In the genomic region with DNA sequence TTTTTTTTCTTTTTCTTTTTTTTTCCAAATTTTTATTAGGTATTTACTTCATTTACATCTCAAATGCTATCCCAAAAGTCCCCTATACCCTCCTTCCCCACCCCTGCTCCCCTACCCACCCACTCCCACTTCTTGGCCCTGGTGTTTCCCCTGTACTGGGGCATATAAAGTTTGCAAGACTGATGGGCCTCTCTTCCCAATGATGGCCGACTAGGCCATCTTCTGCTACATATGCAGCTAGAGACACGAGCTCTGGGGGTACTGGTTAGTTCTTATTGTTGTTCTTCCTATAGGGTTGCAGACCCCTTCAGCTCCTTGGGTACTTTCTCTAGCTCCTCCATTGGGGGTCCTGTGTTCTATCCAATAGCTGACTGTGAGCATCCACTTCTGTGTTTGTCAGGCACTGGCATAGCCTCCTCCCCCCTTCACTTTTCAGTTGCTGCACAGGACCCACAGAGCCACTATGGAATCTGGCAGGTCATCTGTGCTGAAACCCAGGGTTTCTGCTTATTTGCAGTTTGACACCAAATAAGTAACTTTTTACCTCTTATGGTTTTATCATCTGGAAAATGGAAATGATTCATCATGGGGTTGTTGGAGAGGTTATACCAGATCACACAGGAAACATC, we compare ENCODE assay signal across 7 mouse cellular contexts.
A peak's percentile ranks its signal among the peaks of the same experiment; 100 is the strongest.
DNase-seq lines count a peak whose midpoint lies in the region; ATAC-seq and TF ChIP-seq lines count a peak whose summit lies in the region.
"Not testable (repeated sequence)": the region's sequence is repeated elsewhere in the genome, so short reads cannot be mapped to it uniquely, and the experiment has no call there.

No protein-coding gene starts in this region.

- TF ChIP-seq CTCF in heart, adult 2 months (IDR thresholded peaks at IDR 0.05); left cerebral cortex, adult 2 months (IDR thresholded peaks at IDR 0.05): not testable (repeated sequence)

- H3K4me1 ChIP-seq in forebrain, embryonic 13.5 days, result 0 out of 2 replicates have a peak, but pooled peaks cover 15% of the 10 kb centered on the region
- H3K4me1 ChIP-seq in forebrain, embryonic 16.5 days (replicated peaks; ENCODE audit: control insufficient read depth, insufficient read depth, low read length), result peaks cover 11% of the 10 kb centered on the region
- peaks cover 11% of the 10 kb centered on the region for H3K4me1 ChIP-seq in heart, adult 2 months (ENCODE audit: control insufficient read depth, insufficient read depth, low read length)
- not testable (repeated sequence) for H3K4me1 ChIP-seq in lung, embryonic 16.5 days (replicated peaks; ENCODE audit: control insufficient read depth, insufficient read depth, low read length)
- H3K4me1 ChIP-seq in midbrain, embryonic 12.5 days, result peaks cover 14% of the 10 kb centered on the region; the same call in 1 of the 2 replicates

- H3K4me2 ChIP-seq in forebrain, embryonic 13.5 days; forebrain, embryonic 16.5 days (ENCODE audit: low read length); lung, embryonic 16.5 days (ENCODE audit: low read depth, low read length); midbrain, embryonic 12.5 days (replicated peaks): not testable (repeated sequence)

- H3K27me3 ChIP-seq in forebrain, embryonic 13.5 days; forebrain, embryonic 16.5 days (replicated peaks; ENCODE audit: control insufficient read depth, insufficient read depth, low read length); heart, adult 2 months (ENCODE audit: control insufficient read depth, insufficient read depth, low read length); lung, embryonic 16.5 days (ENCODE audit: control insufficient read depth, insufficient read depth, low read depth, low read length); midbrain, embryonic 12.5 days: not testable (repeated sequence)

- peak; percentile 34 for DNase-seq in NIH3T3 (ENCODE audit: low read depth)
- not testable (repeated sequence) for DNase-seq in heart, adult 2 months; left cerebral cortex, adult 2 months (ENCODE audit: extremely low spot score in 1 of 2, low spot score in 2 of 2)

- TF ChIP-seq POLR2A in heart, adult 2 months (IDR thresholded peaks at IDR 0.05; ENCODE audit: insufficient read depth, low read depth, low read length), result not testable (repeated sequence)

- peak; percentile 51; the same call in 1 of the 2 replicates for ATAC-seq in forebrain, embryonic 13.5 days
- peak; percentile 54; the same call in 1 of the 2 replicates for ATAC-seq in forebrain, embryonic 16.5 days
- 0 out of 2 replicates have a peak, but pooled peaks have one; percentile 7 for ATAC-seq in lung, embryonic 16.5 days (ENCODE audit: low read depth)
- peak; percentile 54 for ATAC-seq in midbrain, embryonic 12.5 days (ENCODE audit: low FRiP score, low read depth)

- not testable (repeated sequence) for H3K79me2 ChIP-seq in heart, adult 2 months (replicated peaks; ENCODE audit: control insufficient read depth, insufficient read depth, low read length)

- H3K4me3 ChIP-seq in forebrain, embryonic 13.5 days; forebrain, embryonic 16.5 days (replicated peaks; ENCODE audit: low read length); heart, adult 2 months; left cerebral cortex, adult 2 months; lung, embryonic 16.5 days (ENCODE audit: low read length); midbrain, embryonic 12.5 days: not testable (repeated sequence)

- H3K27ac ChIP-seq in forebrain, embryonic 13.5 days; forebrain, embryonic 16.5 days (ENCODE audit: low read length); lung, embryonic 16.5 days (ENCODE audit: low read length); midbrain, embryonic 12.5 days (replicated peaks): not testable (repeated sequence)
- peak overlapping the region; percentile 82 for H3K27ac ChIP-seq in heart, adult 2 months
- H3K27ac ChIP-seq in left cerebral cortex, adult 2 months, result peak overlapping the region; percentile 86

- not testable (repeated sequence) for H3K36me3 ChIP-seq in forebrain, embryonic 13.5 days (ENCODE audit: poor library complexity, severe bottlenecking); forebrain, embryonic 16.5 days (ENCODE audit: control insufficient read depth, insufficient read depth); heart, adult 2 months (ENCODE audit: control insufficient read depth, insufficient read depth, low read length); lung, embryonic 16.5 days (ENCODE audit: control insufficient read depth, insufficient read depth, low read length); midbrain, embryonic 12.5 days

- WGBS in forebrain, embryonic 13.5 days, result 59% methylated on average over 2 of the region's 2 CpGs
- 64% methylated on average over 2 of the region's 2 CpGs for WGBS in forebrain, embryonic 16.5 days
- 67% methylated on average over 2 of the region's 2 CpGs for WGBS in heart, adult 2 months
- WGBS in lung, embryonic 16.5 days, result 59% methylated on average over 2 of the region's 2 CpGs
- 60% methylated on average over 2 of the region's 2 CpGs for WGBS in midbrain, embryonic 12.5 days

- not testable (repeated sequence) for H3K9ac ChIP-seq in forebrain, embryonic 13.5 days; forebrain, embryonic 16.5 days (replicated peaks; ENCODE audit: low read depth, low read length); heart, adult 2 months (ENCODE audit: low read depth, low read length); lung, embryonic 16.5 days (ENCODE audit: low read length); midbrain, embryonic 12.5 days (replicated peaks)

- intact Hi-C loops in heart, adult 2 months (cut with DNase I), result loop anchor here (5.0 kb wide), 2 partner anchors 34 to 74 kb away; no protein-coding TSS in a partner anchor
- intact Hi-C loops in left cerebral cortex, adult 2 months (cut with DNase I), result loop anchor here (1.0 to 5.0 kb wide), 2 partner anchors 99 to 164 kb away; a partner anchor contains a TSS

- not testable (repeated sequence) for TF ChIP-seq EP300 in heart, adult 2 months (IDR thresholded peaks at IDR 0.05; ENCODE audit: insufficient read depth, low read depth, low read length)

- H3K9me3 ChIP-seq in forebrain, embryonic 13.5 days (replicated peaks); forebrain, embryonic 16.5 days (ENCODE audit: control insufficient read depth, low read length); lung, embryonic 16.5 days (ENCODE audit: control insufficient read depth, low read length); midbrain, embryonic 12.5 days: not testable (repeated sequence)
